Mouse (Mus musculus) cerebellum, adult (tissue): ENCODE data around the gene 1110059E24Rik.
A peak's percentile ranks its signal among the peaks of the same experiment; 100 is the strongest.

Source experiments
- ATAC-seq: cut with Nextera tagmentation; 2 replicates; pipeline ENCODE4 v1.9.2; 2017; ENCODE audit warnings: mild to moderate bottlenecking, moderate library complexity, mixed read lengths; ENCODE audit not compliant: insufficient number of reproducible peaks, low FRiP score, low TSS enrichment

The 1110059E24Rik gene

DNA sequence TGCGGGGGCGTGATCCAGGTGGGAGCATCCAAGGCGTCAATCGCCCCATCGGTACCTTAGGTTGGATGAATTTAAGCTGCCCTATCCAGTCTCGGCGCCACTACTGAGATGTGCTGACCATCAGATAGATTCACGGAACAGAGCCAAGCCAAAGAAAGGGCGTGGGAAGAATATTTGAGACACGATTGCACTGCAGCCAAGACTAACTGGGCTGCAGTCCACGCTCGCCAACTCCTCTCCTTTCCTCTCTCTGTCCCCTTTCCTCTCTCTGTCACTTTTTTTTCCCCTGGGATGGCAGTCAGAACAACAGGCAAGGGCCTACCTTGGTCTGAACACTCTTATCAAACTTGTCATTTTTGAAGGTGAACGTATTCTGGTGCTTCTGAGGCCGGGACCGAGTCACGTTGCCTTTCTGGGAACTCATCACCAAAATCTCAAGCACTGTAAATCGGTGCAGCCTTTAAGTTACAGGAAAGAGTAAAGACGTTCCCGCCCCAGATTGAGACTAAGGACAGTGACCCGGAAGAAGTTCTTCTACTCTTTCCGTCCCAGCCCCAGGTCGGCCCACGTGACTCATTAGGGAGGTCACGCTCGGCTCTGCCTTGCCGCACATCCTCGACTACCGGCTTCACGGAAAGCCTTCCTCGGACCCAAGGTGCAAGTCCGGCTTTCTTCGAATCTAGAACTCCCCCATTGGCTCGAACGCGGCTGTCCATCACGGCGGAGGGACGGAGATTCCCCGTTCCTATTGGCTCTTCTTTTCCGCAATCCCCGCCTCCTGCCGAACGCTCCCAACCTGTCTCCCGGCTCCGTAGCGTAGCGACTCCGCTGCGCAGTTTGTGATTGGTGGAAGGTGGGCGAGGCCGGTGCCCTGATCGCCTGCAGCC, at the start of gene 1110059E24Rik:
Gene 1110059E24Rik, minus strand, starts transcription at position 692 of the 887 bp plus-strand sequence.
- peak; percentile 97 for ATAC-seq

- ATAC-seq, result no peak
Measured at GRCm38 (mm10) chr19:21680986-21681385, 28.2 kb upstream of the 1110059E24Rik start.

DNA sequence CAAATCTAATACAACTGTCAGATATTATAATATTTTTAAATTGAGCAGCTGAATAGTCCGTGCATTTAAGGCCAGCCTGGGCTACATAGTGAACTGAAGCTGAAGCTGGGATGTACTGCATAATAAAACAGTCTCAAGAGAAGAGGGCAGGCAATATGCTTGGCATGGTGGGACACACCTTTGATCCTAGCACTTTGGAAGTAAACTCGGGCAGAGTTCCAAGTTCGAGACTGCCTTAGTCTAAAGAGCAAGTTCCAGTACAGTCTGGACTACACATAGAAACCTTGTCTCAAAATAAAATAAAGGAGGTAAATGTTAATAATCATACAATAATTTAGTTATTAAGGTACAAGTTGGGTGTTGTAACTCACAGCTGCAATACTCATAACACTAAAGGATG, 27.3 kb upstream of the 1110059E24Rik start:
- ATAC-seq, result no peak

DNA sequence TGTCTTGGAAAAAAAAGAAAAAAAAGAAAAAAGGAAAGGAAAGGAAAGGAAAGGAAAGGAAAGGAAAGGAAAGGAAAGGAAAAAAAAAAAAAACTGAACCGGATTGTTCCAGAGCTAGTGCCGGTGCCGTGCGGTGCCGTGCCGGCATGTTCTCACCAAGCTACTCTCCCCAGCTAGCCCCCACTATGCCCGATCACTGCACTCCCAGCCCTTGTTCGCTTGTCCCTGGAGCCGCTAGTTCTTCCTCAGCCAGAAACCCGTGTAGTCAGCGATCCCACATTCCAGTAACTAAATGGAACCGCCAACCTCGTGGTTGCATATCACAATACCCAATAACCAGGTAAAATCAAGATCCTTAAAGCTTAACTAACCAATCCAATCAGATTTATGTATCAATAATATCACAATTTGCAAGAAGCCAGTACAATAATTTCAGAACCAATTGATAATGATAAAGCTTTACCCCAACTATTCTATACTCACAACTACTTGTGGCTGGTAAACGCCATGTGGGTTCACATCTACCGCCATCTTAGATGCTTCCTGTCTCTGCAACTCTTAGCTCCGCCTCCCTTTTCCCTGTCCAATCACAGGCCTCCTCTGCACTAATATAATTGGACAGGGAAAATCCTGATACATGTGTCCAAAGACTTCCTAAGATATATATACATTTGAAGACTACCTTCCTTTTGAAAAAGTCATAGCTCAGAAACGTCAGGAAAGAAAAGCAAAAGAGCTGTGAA, 21.7 kb upstream of the 1110059E24Rik start:
- ATAC-seq, result no peak

DNA sequence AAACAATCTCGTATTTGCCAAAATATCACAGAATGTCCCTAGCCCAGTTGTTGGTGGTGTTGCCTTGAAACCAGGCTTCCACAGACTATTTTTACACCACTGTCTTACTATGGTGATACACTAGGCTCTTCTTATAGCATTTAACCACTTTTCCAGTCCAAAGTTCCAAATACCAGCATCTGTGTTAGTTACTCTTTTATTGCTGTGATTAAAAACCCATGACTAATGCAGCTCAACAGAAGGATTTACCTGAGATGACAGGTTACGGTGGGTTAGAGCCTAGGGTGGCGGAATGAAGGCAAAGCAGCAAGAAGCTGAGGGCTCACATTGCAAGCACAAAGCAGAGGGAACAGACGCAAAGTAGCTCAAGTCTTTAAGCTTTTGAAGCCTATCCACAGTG, 16.9 kb upstream of the 1110059E24Rik start:
- no peak for ATAC-seq

DNA sequence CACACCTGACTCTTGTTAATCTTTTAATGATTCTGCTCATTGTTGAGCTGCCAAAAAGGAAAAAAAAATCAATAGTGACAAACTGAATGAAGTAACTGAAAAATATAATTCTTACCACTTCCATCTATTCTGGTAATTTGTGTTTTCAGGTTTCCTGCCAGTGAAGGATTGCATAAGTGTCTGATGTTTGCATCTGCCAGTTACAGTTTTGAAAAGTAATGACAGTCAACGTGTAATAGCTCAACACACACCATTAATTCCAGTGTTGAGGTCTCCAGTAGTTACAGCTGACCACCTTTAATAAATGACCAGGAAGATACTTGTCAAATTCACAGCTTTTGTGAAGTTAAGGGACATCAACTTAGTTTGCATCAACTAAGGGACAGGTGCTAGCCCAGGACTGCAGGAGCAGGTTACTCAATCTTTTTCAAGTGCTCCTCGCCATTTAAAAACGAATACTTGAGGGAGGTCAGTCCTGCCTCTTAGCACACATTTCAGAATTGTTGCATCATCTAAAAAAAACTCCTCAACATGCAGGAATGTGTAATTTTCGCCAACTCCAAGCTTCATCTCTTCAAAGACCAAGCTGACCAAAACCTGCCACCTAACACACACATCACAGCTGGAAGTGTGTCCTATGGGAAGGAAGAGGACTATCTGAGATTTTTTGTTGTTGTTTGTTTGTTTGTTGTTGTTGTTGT, 11.1 kb upstream of the 1110059E24Rik start:
- no peak for ATAC-seq

DNA sequence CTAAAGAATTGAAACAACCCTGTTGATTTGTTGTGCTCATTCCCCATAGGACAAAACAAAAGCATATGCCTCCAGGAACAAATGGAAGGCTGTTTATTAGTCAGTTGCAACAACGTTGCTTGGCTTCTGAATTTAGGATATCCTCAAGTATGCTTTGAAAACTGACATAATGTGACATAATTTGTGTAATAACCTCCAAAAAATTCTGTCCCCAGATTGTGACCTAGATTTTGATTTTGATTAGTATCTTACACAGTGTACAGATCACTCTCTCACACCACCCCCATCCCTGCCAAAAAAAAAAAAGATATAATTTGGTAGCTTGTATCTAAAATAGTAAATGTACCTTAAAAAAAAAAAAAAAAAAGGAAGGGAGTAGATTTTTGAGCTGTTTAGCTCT, 8.0 kb upstream of the 1110059E24Rik start:
- peak; percentile 50; the same call in 1 of the 2 replicates for ATAC-seq

GRCm38 (mm10) chr19:21654788-21655187, 2.0 kb upstream of the 1110059E24Rik start:
- no peak for ATAC-seq

- peak; percentile 4 for ATAC-seq
Measured at GRCm38 (mm10) chr19:21653172-21653981, 601 bp upstream of the 1110059E24Rik start, which contains the start of gene Abhd17b. Gene Abhd17b (plus strand): TSS chr19:21653185.

DNA sequence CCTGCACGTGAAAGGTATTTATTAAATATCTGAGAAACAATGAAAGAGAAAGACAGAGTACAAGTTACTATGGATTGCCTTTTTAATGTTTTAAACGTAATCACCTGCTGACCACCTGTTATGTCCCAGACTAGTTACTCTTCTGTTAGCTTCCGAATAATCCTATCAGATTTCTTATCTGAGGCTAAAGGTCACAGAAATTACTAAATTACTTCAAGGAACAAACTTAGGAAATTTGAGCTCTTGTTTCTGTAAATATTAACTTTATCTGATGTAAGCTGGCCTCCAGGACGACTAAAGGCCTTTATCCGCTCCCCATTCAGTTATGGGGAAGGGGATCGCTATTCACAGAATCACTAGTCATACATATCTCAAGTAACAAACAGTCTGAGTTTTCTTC, 1.1 kb downstream of the 1110059E24Rik start:
- ATAC-seq, result no peak

GRCm38 (mm10) chr19:21646142-21646541, 6.6 kb downstream of the 1110059E24Rik start:
- ATAC-seq, result no peak

GRCm38 (mm10) chr19:21645301-21645700, 7.5 kb downstream of the 1110059E24Rik start:
- no peak for ATAC-seq

DNA sequence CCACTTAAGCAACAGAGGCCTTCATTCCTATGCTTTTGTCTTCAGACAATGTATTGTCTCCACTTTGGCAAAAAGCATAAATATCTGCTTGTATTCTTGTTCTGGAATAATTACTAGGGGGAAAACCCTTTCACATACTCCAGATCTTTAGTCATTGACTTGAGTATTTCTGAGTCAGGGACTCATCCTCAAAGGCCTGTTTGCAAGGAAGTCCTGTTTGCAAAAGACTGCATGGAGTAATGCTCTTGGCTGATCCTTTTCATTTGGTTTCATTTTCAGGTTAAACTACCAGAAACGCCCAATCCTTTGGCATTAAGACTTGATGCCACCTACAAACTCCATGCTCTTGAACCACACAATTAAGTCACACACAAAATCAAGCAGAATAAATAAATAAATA, 8.8 kb downstream of the 1110059E24Rik start:
- no peak for ATAC-seq

DNA sequence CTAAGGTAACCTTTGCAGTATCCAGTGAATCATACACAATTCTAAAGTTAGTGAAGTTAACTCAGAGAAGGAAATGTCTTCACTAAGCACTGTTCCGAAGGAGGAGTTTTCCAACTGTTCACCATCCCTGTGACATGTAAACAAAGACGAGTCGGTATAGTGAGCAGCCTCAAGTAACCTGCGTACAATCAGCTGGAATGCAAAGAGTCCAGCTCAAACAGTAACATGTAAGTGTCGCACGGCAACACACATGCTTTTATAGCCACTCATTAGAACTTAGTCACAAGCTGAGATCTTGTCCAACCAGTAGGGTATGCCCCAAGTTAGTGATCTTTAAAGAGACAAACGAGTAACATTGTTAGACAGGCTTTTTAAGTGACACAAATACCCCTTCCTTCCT, 15.1 kb downstream of the 1110059E24Rik start:
- no peak for ATAC-seq

DNA sequence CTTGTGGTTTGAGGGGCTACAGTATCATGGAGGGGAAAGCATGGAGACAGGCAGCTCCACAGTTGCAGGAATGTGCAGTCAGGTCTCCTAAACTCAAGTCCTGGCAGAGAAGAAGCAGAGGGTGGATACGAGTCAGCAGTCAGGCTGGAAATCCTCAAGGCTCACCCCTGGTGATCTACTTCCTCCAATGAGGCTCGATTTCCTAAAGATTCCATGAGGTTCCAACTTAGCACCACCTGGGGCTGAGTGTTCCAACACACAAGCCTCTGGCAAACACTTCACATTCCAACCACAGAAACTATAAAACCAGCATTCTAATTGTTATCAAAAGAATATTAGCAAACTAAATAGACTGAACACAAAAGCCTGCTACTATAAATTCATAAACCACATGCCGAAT, 15.9 kb downstream of the 1110059E24Rik start:
- ATAC-seq, result no peak

- ATAC-seq, result no peak
Measured at GRCm38 (mm10) chr19:21635406-21635805, 17.4 kb downstream of the 1110059E24Rik start.

GRCm38 (mm10) chr19:21630656-21631331, 22.0 kb downstream of the 1110059E24Rik start:
- ATAC-seq, result no peak

DNA sequence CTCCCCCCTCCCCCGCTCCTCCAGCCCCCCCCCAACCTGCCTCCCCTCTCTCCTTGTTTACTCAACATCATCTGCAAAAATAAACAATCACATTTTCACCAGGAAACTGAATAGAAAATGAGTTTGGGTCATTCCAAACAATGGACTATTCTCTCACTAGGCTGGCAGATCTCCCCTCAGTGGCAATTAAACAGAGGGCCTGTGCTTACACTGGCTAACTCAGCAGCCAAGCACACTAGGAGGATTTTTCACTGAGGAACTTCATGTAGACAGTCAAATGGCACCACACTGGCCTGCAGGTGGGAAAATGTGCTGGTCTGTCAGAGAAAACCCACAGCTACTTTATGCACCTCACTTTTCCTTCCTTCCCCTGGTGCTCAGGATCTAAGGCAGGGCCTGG, 23.3 kb downstream of the 1110059E24Rik start:
- 0 out of 2 replicates have a peak, but pooled peaks have one; percentile 26 for ATAC-seq

DNA sequence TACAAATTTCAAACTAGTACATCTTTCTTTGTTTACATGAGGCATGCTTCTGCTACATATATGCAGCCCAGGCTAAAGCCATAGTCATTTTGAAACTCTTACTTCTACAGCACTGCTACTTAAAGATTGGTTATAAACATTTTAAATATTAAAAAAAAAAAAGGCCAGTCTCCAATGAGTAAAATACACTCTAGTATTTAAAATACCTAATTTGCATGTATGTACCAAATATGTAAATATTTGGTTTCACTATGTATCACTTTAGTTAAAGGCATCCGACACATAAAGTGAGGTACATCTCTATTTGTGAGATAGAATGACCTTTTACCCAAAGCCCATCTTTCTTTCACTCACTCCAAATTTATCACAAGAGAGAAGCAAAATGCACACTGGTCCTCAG, 23.7 kb downstream of the 1110059E24Rik start:
- ATAC-seq, result no peak
